Mouse (Mus musculus) testis, adult 2 months (tissue): ENCODE results near the gene Efhd2.

Experiments used
- CTCF ChIP-seq: fragments of 200-500 bp; IDR thresholded peaks from 2 replicates; pipeline ENCODE4 v1.5.1; 2012; ENCODE audit warnings: low read depth, mild to moderate bottlenecking, inconsistent platforms, low read length, moderate library complexity; ENCODE audit not compliant: control insufficient read depth, insufficient read depth, insufficient replicate concordance
- POLR2A ChIP-seq: fragments of 200-500 bp; IDR thresholded peaks from 2 replicates; pipeline ENCODE4 v1.6.1; 2012; ENCODE audit warnings: low read depth, mild to moderate bottlenecking, inconsistent platforms, low read length, moderate library complexity; ENCODE audit not compliant: control insufficient read depth

- TF ChIP-seq CTCF (no peak), POLR2A (no peak)
Observed at GRCm38 (mm10) chr4:141885451-141885850, 10.7 kb upstream of the Efhd2 start.
